Mouse (Mus musculus) erythroblast, embryonic 14.5 days (primary cell): ENCODE data around the gene Mfsd8.
"Not testable (repeated sequence)": the region's sequence is repeated elsewhere in the genome, so short reads cannot be mapped to it uniquely, and the experiment has no call there.

Experiments
- GATA1 ChIP-seq: IDR thresholded peaks from 2 replicates; pipeline ENCODE4 v1.6.1; 2012; ENCODE audit warnings: low read length, inconsistent platforms, mixed read lengths
- TAL1 ChIP-seq: IDR thresholded peaks from 3 replicates; pipeline ENCODE4 v1.6.1; 2012; ENCODE audit warnings: low read length, inconsistent platforms, mixed read lengths

DNA sequence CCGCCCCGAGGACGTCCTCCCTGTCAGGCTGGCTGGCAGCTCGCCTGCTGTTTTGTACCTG lies 101 bp upstream of the Mfsd8 start, which contains the start of gene Abhd18:
- not testable (repeated sequence) for TF ChIP-seq GATA1, TAL1
